Mouse (Mus musculus): ENCODE measurements around the gene Txnip. TPM values are rescaled to one million over a fixed set of nuclear protein-coding genes. Genes with fewer than 3 reads are reported as not detected.
"Not testable (repeated sequence)": the region's sequence is repeated elsewhere in the genome, so short reads cannot be mapped to it uniquely, and the experiment has no call there.

The Txnip gene
- polyA plus RNA-seq (2017; shearing (Covaris generic)): 100 to 1,000 TPM; 376 to 396 TPM

- ATAC-seq: peak; percentile 79
Measured at GRCm38 (mm10) chr3:96557694-96558093, at the start of gene Txnip. TSS of gene Txnip (plus strand) at chr3:96557957.

GRCm38 (mm10) chr3:96507966-96508365 lies 49.8 kb upstream of the Txnip start:
- not testable (repeated sequence) for ATAC-seq

- ATAC-seq: no peak
Measured at GRCm38 (mm10) chr3:96520171-96520570, 37.6 kb upstream of the Txnip start.

GRCm38 (mm10) chr3:96522149-96522548 lies 35.6 kb upstream of the Txnip start:
- ATAC-seq: no peak

GRCm38 (mm10) chr3:96524028-96524810 lies 33.5 kb upstream of the Txnip start:
- no peak for ATAC-seq

GRCm38 (mm10) chr3:96524914-96525313 lies 32.8 kb upstream of the Txnip start, which contains the start of gene Hfe2:
TSS of gene Hfe2 (plus strand) at chr3:96525172.
- no peak for ATAC-seq

- ATAC-seq: no peak
Measured at GRCm38 (mm10) chr3:96526013-96526762, 31.6 kb upstream of the Txnip start.

- ATAC-seq: no peak
Measured at GRCm38 (mm10) chr3:96526864-96527542, 30.8 kb upstream of the Txnip start.

GRCm38 (mm10) chr3:96528506-96528905 lies 29.3 kb upstream of the Txnip start:
- no peak for ATAC-seq

GRCm38 (mm10) chr3:96532050-96532449 lies 25.7 kb upstream of the Txnip start:
- ATAC-seq: no peak

- no peak for ATAC-seq
Measured at GRCm38 (mm10) chr3:96534300-96534699, 23.5 kb upstream of the Txnip start.

- ATAC-seq: no peak
Measured at GRCm38 (mm10) chr3:96539316-96539715, 18.4 kb upstream of the Txnip start.

- ATAC-seq: no peak
Measured at GRCm38 (mm10) chr3:96540740-96541139, 17.0 kb upstream of the Txnip start.

- no peak for ATAC-seq
Measured at GRCm38 (mm10) chr3:96541328-96542078, 16.3 kb upstream of the Txnip start.

GRCm38 (mm10) chr3:96542554-96542953 lies 15.2 kb upstream of the Txnip start:
- no peak for ATAC-seq

- ATAC-seq: no peak
Measured at GRCm38 (mm10) chr3:96543345-96543744, 14.4 kb upstream of the Txnip start.

- ATAC-seq: no peak
Measured at GRCm38 (mm10) chr3:96545565-96545964, 12.2 kb upstream of the Txnip start.

GRCm38 (mm10) chr3:96546880-96547279 lies 10.9 kb upstream of the Txnip start:
- ATAC-seq: no peak

GRCm38 (mm10) chr3:96547389-96547960 lies 10.3 kb upstream of the Txnip start:
- ATAC-seq: peak; percentile 64

GRCm38 (mm10) chr3:96548824-96549223 lies 8.9 kb upstream of the Txnip start:
- no peak for ATAC-seq

- ATAC-seq: no peak
Measured at GRCm38 (mm10) chr3:96549346-96549745, 8.4 kb upstream of the Txnip start.

- peak; percentile 78 for ATAC-seq
Measured at GRCm38 (mm10) chr3:96551203-96551602, 6.6 kb upstream of the Txnip start.
